Mouse (Mus musculus) c-Kit-positive CD71-positive TER-119-negative erythroid progenitor cells, embryonic 14.5 days (primary cell): ENCODE results near the gene Gm9611.
"Not testable (repeated sequence)": the region's sequence is repeated elsewhere in the genome, so short reads cannot be mapped to it uniquely, and the experiment has no call there.

Source experiments
- DNase-seq: peaks from one replicate; pipeline ENCODE4 v3.0.0-alpha.2; 2013; ENCODE audit warnings: low read depth

Gene Gm9611

GRCm38 (mm10) chr14:42297258-42297657 is at the start of gene Gm9611:
Gene Gm9611 (minus strand): TSS chr14:42297358.
- not testable (repeated sequence) for DNase-seq

- not testable (repeated sequence) for DNase-seq
Observed at GRCm38 (mm10) chr14:42309910-42310309, 12.8 kb upstream of the Gm9611 start, which contains the start of gene Gm7995. Gene Gm7995 (plus strand): TSS chr14:42310210.

DNA sequence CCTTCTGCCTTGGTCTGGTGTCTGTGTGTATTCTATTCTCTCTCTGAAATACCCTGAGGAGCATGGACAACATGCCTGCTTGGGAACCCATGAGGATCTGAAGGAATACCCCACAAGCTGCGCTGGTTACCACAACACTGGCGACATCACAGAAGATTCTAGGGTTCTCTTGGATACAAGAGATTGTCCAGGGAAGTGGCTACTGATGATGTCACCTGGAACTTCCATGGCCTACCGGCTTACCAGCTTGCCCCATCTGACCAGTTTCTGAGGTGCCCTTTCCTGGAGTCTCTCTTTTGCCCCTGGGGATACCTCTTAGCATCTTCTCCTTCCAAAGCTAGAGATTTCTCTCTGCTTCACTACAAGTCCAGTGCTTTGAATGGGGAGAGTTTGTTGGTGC is 37.2 kb downstream of the Gm9611 start, which contains the start of gene Gm17026:
Gm17026 (minus strand) TSS at position 101 of the 400 bp plus-strand sequence.
- not testable (repeated sequence) for DNase-seq
